Mouse (Mus musculus): Measurements from ENCODE around the gene Ppp2r1b. TPM values are rescaled to one million over a fixed set of nuclear protein-coding genes. Genes with fewer than 3 reads are reported as not detected.
A peak's percentile ranks its signal among the peaks of the same experiment; 100 is the strongest.

The Ppp2r1b gene
- polyA plus RNA-seq, 3 experiments from 2014 or later: 57.5 to 62.8 (median 59.3) TPM

GRCm38 (mm10) chr9:50841079-50841789 is 3.9 kb upstream of the Ppp2r1b start:
- peak; percentile 56 for ATAC-seq

DNA sequence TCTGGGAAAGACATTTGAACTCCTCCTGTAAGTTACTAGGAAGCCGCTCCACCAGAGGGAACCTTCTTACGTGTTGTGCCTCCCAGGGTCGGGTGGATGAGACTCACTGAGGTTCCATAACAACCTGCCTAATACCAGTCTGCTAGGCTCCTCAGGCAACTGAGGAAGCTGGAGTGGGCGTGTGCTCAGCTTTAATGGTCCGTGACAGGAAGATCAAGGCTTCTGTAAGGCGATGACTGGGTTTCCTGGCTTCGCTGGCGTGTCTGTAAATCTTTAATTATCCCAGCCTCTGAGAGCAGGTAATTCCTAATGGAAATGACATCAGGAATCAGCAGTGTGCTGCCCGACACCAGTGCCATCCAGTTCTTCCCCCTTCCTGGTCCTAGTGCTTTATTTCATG is 446 bp downstream of the Ppp2r1b start:
- no peak for ATAC-seq

GRCm38 (mm10) chr9:50847133-50847532 is 2.0 kb downstream of the Ppp2r1b start:
- no peak for ATAC-seq

DNA sequence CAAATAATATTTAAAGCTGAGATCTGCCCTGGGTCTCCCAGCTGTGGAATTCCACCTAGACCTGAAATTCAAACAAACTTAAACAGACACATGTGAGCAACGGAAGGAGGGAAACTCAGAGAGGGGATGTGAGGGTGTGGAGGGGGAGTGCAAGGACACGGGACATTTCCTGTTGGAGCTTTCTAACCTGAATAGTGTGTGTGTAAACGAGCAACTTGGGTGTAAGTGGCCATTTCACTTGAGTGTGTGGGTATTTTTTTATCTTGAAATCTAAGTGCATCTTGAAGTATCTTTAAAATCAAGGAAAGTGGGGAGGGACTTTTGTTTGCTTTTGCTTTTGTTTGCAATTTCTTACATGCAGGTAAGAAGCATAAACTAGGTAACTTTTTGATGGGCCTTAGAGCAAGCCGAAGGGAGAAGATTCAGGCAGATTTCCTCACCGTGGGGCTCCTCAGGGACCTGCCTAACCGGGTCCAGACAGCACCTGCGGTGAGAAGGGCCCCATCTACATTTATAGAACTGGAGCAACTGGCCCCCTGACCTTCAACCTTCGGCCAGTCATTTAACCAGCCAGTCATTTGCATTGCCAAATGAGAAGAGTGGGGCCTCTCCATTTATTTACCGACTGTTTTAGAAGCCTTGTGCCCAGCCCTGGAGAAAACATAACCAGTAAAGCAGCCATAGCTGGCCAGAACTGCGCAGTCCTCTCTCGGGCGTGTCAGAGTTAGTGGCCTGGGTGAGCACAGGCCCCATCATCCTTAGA is 2.7 kb downstream of the Ppp2r1b start:
- no peak for ATAC-seq

GRCm38 (mm10) chr9:50848821-50849220 is 3.7 kb downstream of the Ppp2r1b start:
- ATAC-seq: no peak

- ATAC-seq: no peak
Observed at GRCm38 (mm10) chr9:50849249-50849648, 4.1 kb downstream of the Ppp2r1b start.

DNA sequence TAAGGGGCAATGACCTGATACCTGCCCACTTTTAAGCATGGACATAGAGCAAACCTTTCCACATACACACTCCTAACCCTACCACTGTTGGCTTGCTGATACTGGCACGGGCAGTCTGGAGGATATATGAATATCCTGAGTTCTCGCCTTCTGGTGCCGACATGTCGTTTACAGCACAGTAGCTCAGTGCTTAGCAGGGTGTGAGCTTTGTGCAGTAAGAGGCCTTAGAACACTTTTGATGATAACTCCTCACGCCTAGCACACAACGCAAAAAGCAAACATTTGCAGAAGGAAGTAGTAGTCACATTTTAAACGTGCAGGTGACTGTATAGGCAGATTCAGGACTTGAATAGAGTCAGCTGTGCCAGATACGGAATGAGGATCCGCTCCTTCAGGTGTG is 4.7 kb downstream of the Ppp2r1b start:
- ATAC-seq: no peak

DNA sequence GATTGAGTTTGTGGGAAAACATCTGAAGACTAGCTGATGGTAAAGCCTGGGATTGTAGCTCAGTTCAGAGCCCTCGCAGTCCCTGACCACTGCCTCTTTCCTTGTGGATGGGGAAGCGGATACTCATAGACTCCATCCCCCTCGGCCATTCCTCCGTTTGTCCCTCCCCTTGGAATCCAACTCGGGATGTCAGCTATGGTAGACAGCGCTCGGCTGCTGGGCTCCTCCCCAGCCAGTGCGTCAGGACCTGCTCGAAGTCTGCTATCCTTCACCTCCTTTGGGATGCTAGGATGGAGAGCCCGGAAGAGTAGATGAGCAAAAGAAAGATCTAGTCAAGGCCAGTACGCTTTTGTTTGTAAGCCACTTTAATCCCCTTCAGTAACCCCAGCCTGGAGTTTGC is 5.2 kb downstream of the Ppp2r1b start:
- ATAC-seq: no peak

DNA sequence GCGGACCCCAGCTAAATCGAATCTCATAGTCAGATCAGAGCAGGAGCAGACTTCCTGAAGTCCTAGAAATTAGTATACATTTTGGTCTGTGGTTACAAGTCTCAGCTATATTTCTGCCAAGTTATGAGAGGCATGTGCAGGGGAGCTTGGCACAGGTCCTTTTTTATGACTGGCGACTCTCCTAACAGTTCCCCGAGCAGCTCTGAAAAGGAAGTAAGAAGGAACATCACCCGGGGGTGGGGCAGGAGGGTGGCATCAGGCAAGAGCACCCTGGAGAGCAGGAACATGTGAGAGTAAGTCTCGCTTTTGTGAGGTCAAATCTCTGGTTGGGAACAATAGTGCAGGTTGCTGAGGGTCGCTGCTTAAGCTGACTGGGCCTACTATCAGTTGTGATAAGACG is 5.6 kb downstream of the Ppp2r1b start:
- ATAC-seq: no peak

DNA sequence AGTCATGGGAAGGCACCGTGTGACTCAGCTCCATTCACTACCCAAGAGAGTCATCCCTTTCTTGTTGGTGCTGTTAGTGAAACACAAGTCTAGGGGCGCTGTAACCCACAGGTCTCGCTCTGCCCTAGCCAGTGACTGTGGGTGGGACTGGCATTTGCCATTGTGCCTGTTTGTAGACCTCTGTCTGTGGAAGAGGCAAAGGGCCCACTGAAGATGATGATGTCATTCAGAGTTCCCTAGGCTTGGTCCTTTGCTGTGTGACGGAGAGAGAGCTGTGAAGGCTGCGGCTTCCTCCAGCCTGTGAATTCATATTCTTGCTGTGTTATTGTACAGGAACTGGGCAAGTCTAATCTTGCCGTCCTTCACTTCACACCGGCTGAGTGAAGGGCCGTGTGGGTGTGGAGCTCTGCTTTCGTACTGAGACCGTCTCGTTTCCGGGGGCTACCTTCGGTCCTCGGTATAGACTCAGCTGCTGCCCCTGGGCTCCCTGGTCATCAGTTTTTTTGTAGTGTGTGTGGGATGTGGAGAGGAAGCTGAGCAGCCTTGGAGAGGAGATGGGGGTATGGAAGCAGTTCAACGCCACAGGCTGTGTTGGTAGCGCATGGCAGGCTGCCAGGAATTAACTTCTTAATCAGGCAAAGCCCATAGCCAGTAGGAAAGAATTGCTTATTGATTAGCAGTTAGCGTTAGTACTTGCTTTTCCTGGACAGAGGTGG is 7.7 kb downstream of the Ppp2r1b start:
- peak; percentile 33 for ATAC-seq

GRCm38 (mm10) chr9:50854376-50854775 is 9.3 kb downstream of the Ppp2r1b start:
- ATAC-seq: no peak

GRCm38 (mm10) chr9:50855133-50855766 is 10.1 kb downstream of the Ppp2r1b start:
- no peak for ATAC-seq

- no peak for ATAC-seq
Observed at GRCm38 (mm10) chr9:50855780-50856179, 10.7 kb downstream of the Ppp2r1b start.

DNA sequence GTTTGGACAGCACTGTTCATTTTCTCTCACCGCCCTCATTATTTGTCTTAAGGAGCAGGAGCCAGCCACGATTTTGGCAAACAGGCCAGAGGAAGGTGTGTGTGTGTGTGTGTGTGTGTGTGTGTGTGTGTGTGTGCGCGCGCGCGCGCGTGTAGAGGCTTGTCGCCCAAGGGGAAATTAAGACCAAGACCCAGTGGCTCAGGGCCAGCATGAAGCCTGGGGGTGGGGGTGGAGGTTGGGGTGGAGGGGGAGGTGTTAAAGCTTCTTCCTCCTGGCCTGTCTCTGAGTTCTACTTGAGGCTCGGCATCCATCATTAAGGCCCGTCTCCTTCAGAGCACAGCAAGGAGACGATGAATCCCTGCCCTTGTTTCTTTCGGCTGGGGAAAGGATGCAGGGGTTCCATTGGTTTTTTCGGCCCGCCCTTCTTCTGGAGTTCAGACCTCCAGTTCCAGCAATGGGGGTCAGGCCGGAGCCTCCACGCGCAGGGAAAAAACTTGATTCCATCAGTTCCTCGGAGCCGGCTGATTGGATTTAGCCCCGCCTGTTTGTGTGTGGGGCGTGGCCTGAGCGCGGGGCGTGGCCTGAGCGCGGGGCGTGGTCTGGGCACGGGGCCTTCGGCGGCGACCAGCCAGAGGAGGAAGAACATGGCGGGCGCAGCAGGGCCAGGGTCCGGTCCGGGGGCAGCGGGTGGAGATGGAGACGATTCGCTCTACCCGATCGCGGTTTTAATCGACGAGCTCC is 11.4 kb downstream of the Ppp2r1b start:
- ATAC-seq: peak; percentile 89

DNA sequence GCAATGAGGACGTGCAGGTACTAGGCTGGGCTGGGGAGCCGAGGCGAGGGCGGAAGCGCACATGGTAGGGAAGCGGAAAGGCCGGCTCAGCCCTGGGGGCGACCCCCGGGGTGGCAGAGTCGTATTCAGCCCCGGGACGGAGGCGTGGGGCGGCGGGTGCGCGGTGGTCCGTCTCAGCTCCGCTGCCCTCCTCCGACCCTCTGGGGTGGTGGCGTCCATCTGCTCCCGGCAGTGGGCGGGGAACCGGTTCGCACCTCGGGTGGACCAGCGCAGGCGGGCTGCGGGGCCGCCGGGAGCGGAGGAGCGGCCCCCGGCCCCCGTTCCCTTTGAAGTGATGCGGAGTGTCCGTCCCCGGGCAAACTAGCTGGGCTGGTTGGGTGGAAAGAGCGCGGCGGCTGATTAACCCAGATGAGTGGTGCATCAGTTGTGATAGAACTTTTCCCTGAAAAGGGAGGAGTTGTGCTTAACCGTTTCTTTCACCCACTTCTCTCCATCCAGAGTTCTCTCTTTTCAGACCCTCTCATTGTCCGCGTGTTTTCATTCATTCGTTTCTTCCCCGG is 12.1 kb downstream of the Ppp2r1b start:
- ATAC-seq: peak; percentile 53

- no peak for ATAC-seq
Observed at GRCm38 (mm10) chr9:50858681-50859080, 13.6 kb downstream of the Ppp2r1b start.

- ATAC-seq: no peak
Observed at GRCm38 (mm10) chr9:50861119-50861839, 16.2 kb downstream of the Ppp2r1b start.

DNA sequence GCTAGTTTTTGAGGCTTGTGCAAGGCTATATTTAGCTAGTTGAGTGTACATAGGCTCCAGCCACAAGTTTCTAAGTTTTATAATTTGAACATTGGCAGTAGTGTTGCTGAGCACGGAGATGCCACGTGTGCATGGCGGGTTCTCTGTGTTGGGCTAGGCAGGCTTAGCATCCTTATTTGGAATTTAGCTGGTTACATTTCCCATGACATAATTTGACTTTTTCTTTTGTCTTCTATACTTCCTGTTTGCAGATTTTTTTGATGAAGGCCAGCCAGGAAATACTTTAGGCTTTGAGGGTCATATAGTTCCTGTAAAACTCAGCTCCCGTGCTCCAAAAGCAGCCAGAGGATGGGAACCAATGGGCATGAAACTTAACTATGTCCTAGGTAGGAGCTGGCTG is 18.7 kb downstream of the Ppp2r1b start:
- ATAC-seq: peak; percentile 75

DNA sequence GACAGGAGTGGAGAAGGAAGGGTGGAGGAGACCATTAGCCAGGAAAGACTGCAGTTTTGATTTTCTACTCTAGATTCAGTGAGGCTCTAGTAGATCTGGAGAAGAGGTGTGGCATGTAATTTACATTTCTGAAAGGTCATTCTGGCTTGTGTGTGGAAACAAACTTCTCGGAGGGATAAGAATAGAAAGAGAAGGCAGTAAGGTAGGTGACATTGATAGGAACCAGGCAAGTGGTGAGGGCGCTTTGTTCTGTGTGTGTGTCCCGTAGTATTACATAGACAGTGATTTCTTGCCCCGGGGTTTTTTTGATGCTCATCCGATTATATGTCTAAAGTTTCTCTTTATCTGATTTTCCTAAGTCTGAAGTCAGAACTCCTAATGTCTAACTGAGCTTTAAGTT is 19.8 kb downstream of the Ppp2r1b start:
- no peak for ATAC-seq

- peak; percentile 62 for ATAC-seq
Observed at GRCm38 (mm10) chr9:50865803-50866202, 20.7 kb downstream of the Ppp2r1b start.

DNA sequence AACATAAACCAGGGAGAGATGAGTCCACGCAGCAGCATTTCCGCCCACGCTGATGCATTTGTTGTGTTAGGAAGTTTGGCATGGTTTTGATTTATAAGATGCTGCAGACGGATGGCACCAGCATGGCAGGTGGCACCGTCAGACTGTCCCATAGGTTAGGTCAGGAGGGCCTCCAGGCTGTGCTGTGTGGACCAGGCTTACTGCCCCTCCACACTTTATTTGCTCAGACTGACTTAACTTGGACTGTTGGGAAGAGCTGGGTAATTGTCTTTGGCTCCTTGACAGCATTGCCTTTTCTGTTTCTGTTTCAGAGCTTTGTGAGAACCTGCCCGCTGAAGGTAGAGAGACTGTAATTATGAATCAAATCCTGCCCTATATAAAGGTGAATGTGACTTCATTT is 21.9 kb downstream of the Ppp2r1b start:
- ATAC-seq: no peak

Data from inflammation-experienced regulatory T-cells, adult 6 months (primary cell).